Mouse (Mus musculus) hindbrain, embryonic 11.5 days (tissue): ENCODE measurements around the gene Onecut3. TPM values are rescaled to one million over a fixed set of nuclear protein-coding genes. Genes with fewer than 3 reads are reported as not detected.

Experiments used
- ATAC-seq: fragments of 200-750 bp; cut with Nextera tagmentation; 2 replicates; pipeline ENCODE4 v1.8.0; 2017; ENCODE audit warnings: mild to moderate bottlenecking, moderate TSS enrichment, moderate library complexity; ENCODE audit not compliant: low FRiP score
- DNase-seq: peaks from one replicate; pipeline ENCODE4 v3.0.0-alpha.2; 2015; ENCODE audit warnings: low spot score
- H3K27ac ChIP-seq: fragments of 300-500 bp; sonication (generic); 2 replicates; pipeline ENCODE4 v1.5.1; 2014; ENCODE audit warnings: mild to moderate bottlenecking, low read depth, low read length
- H3K27me3 ChIP-seq: fragments of 300-500 bp; sonication (generic); 2 replicates; pipeline ENCODE4 v1.6.1; 2014; ENCODE audit warnings: mild to moderate bottlenecking, low read length, moderate library complexity, mixed read lengths; ENCODE audit not compliant: control insufficient read depth, insufficient read depth
- H3K36me3 ChIP-seq: fragments of 300-500 bp; sonication (generic); 2 replicates; pipeline ENCODE4 v1.6.1; 2014; ENCODE audit warnings: mild to moderate bottlenecking, low read length, moderate library complexity, mixed read lengths; ENCODE audit not compliant: control insufficient read depth, insufficient read depth
- H3K4me1 ChIP-seq: fragments of 300-500 bp; sonication (generic); replicated peaks from 2 replicates; pipeline ENCODE4 v1.6.1; 2014; ENCODE audit warnings: low read length, mixed read lengths; ENCODE audit not compliant: control insufficient read depth, insufficient read depth
- H3K4me2 ChIP-seq: fragments of 300-500 bp; sonication (generic); replicated peaks from 2 replicates; pipeline ENCODE4 v1.6.1; 2014; ENCODE audit warnings: mild to moderate bottlenecking, low read depth, low read length
- H3K4me3 ChIP-seq: fragments of 300-500 bp; sonication (generic); 2 replicates; pipeline ENCODE4 v1.5.1; 2014; ENCODE audit warnings: low read depth, low read length
- H3K9ac ChIP-seq: fragments of 300-500 bp; sonication (generic); 2 replicates; pipeline ENCODE4 v1.6.1; 2014; ENCODE audit warnings: low read depth, low read length
- H3K9me3 ChIP-seq: fragments of 300-500 bp; sonication (generic); 2 replicates; pipeline ENCODE4 v1.6.1; 2016; ENCODE audit warnings: low read length; ENCODE audit not compliant: control insufficient read depth
- WGBS: fragments of 180-500 bp; shearing (Covaris S2); extraction: QIAGEN DNeasy Blood & Tissue Kit; methylation state at CpG from one replicate; pipeline ENCODE4 v1.1.7; 2014; 5-methylcytosine and 5-hydroxymethylcytosine counted together
- polyA plus RNA-seq: library from polyadenylated mRNA; unstranded; fragments of >200 nt; fragmentation: Nextera tagmentation; extraction: Ambion mirVana; gene quantifications from 2 replicates; pipeline ENCODE4 v1.2.1, GENCODE M21; 2014

Gene Onecut3
- polyA plus RNA-seq, 1 experiment from 2014 or later: 3.5 TPM

GRCm38 (mm10) chr10:80561116-80561944, 66.7 kb downstream of the Onecut3 start, which contains the start of gene Rexo1:
Gene Rexo1, minus strand, starts transcription at chr10:80561560.
- Histone ChIP-seq H3K4me1 (peaks cover 6% of the 10 kb centered on the region), H3K27me3 (no peaks in the 10 kb centered on the region), H3K4me2 (peak within 1 kb of the TSS; percentile 93), H3K4me3 (peak within 1 kb of the TSS; percentile 98), H3K27ac (peak within 1 kb of the TSS; percentile 85), H3K9ac (peak within 1 kb of the TSS; percentile 93), H3K9me3 (no peaks in the 10 kb centered on the region), H3K36me3 (no peaks in the 10 kb centered on the region)
- DNase-seq (peak; percentile 96), ATAC-seq (peak; percentile 81)
- WGBS: 0% methylated on average over 64 of the region's 72 CpGs

DNA sequence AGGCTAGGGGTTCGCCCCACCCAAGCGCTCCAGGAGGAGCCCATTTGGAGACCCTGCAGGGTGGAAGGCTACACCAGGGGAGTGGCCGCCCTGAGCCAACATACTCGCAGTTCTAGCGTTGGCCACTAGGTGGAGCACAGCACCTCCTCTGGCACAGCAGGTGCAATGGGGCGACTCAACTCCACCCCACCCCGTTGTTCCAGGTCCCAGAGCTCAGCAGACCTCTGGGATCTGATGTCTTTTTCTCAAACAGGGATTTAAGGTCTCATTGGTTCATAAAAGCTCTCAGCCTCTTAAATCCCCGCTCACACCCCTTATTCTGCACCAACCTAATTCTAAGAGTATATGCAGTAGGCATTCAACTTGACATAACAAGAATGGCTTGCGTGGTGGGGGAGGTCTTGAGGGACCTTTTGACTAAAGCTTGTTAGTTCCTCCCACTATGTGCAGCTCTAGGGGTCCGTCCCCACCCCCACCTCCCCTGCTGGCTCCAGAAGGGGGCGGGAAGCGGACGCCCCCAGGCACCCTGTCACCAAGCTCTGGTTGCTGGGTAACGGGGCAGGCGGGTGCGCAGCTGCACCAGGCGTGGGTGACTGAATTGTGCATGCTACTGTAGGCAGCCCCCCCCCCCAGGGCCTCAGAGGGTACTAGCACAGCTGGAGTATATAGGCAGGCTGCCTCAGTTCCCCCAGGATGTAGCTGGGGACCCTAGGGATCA, 71.9 kb downstream of the Onecut3 start:
- H3K36me3 ChIP-seq: no peaks in the 10 kb centered on the region
- H3K9ac ChIP-seq: no peak overlapping the region
- WGBS: 13% methylated on average over 17 of the region's 17 CpGs

More for the DNA sequence above, 71.9 kb downstream of the Onecut3 start:
- DNase-seq: peak; percentile 92
- Histone ChIP-seq H3K4me3 (no peak overlapping the region), H3K27me3 (no peaks in the 10 kb centered on the region), H3K4me1 (peaks cover 10% of the 10 kb centered on the region), H3K9me3 (no peaks in the 10 kb centered on the region), H3K27ac (peak overlapping the region; percentile 34), H3K4me2 (peak overlapping the region; percentile 18; the same call in 1 of the 2 replicates)
- ATAC-seq: peak; percentile 68

Other genes starting within 250 kb of the Onecut3 start
- gene Ndufs7, start 245.7 kb upstream of the Onecut3 start, polyA plus RNA-seq: 242 and 245 TPM in 2 replicates
- gene Gamt, start 233.8 kb upstream of the Onecut3 start, polyA plus RNA-seq: 30.3 and 30.4 TPM in 2 replicates
- gene Dazap1, start 233.3 kb upstream of the Onecut3 start, polyA plus RNA-seq: 46.8 and 47.3 TPM in 2 replicates
- gene Rps15, start 202.4 kb upstream of the Onecut3 start, polyA plus RNA-seq: 798 TPM in 2 replicates
- gene Apc2, start 198.9 kb upstream of the Onecut3 start, polyA plus RNA-seq: 74.4 and 101 TPM in 2 replicates
- 32.9 and 34.9 TPM in 2 replicates for gene 2310011J03Rik, start 174.3 kb upstream of the Onecut3 start, polyA plus RNA-seq
- gene Pcsk4, start 165.3 kb upstream of the Onecut3 start, polyA plus RNA-seq: 1.1 and 1.8 TPM in 2 replicates
- gene Reep6, start 164.9 kb upstream of the Onecut3 start, polyA plus RNA-seq: 3.7 and 3.8 TPM in 2 replicates
- 0.54 and 0.70 TPM in 2 replicates for gene Adamtsl5, start 146.4 kb upstream of the Onecut3 start, polyA plus RNA-seq
- gene Plk5, start 138.4 kb upstream of the Onecut3 start, polyA plus RNA-seq: 0.11 and 0.14 TPM in 2 replicates
- 13.4 and 14.7 TPM in 2 replicates for gene Mex3d, start 107.2 kb upstream of the Onecut3 start, polyA plus RNA-seq
- 227 and 240 TPM in 2 replicates for gene Mbd3, start 95.3 kb upstream of the Onecut3 start, polyA plus RNA-seq
- 466 and 480 TPM in 2 replicates for gene Uqcr11, start 88.0 kb upstream of the Onecut3 start, polyA plus RNA-seq
- gene Tcf3, start 61.2 kb upstream of the Onecut3 start, polyA plus RNA-seq: 110 and 130 TPM in 2 replicates
- 0.86 and 0.95 TPM in 2 replicates for gene Atp8b3, start 44.3 kb downstream of the Onecut3 start, polyA plus RNA-seq
- 21.6 and 22.5 TPM in 2 replicates for gene Rexo1, start 66.7 kb downstream of the Onecut3 start, polyA plus RNA-seq
- gene Klf16, start 82.5 kb downstream of the Onecut3 start, polyA plus RNA-seq: 3.9 and 4.2 TPM in 2 replicates
- 98.8 and 108 TPM in 2 replicates for gene Abhd17a, start 95.5 kb downstream of the Onecut3 start, polyA plus RNA-seq
- gene Scamp4, start 108.0 kb downstream of the Onecut3 start, polyA plus RNA-seq: 64.1 and 68.7 TPM in 2 replicates
- 5.8 and 7.4 TPM in 2 replicates for gene Adat3, start 108.0 kb downstream of the Onecut3 start, polyA plus RNA-seq
- gene Gm49322, start 111.2 kb downstream of the Onecut3 start, polyA plus RNA-seq: 1.5 and 1.7 TPM in 2 replicates
- gene Csnk1g2, start 128.0 kb downstream of the Onecut3 start, polyA plus RNA-seq: 71.1 and 85.6 TPM in 2 replicates
- 36.2 and 47.2 TPM in 2 replicates for gene Btbd2, start 162.2 kb downstream of the Onecut3 start, polyA plus RNA-seq
- gene Mknk2, start 183.3 kb downstream of the Onecut3 start, polyA plus RNA-seq: 47.0 and 48.4 TPM in 2 replicates
- 54.4 and 55.6 TPM in 2 replicates for gene Mob3a, start 207.1 kb downstream of the Onecut3 start, polyA plus RNA-seq
- 10.3 and 11.4 TPM in 2 replicates for gene Izumo4, start 207.3 kb downstream of the Onecut3 start, polyA plus RNA-seq
- gene Ap3d1, start 247.4 kb downstream of the Onecut3 start, polyA plus RNA-seq: 68.5 and 85.1 TPM in 2 replicates